Mouse (Mus musculus) monocyte, adult 2 months (primary cell): ENCODE measurements around the gene Ing4.
"Not testable (repeated sequence)": the region's sequence is repeated elsewhere in the genome, so short reads cannot be mapped to it uniquely, and the experiment has no call there.

ENCODE experiments used
- DNase-seq, 2 experiments: peaks; one replicate each; pipeline ENCODE4 v3.0.0; 2022; ENCODE audit warnings: low spot score in 2 of 2, low read depth in 1 of 2

Gene Ing4

DNA sequence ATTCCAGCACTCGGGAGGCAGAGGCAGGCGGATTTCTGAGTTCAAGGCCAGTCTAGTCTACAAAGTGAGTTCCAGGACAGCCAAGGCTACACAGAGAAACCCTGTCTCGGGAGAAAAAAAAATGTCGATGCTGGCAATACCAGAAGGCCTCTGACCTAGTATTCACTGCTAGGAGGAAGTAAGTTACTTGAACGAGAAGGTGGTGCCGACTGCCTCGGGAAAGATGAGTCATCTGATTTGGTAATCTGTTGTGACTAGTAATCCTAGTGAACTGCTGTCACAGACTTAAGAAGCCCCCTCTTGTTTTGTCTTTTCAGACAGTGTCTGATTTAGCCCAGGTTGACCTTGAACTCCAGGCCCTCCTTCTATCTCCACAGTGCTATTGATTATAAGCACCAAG is 1.5 kb downstream of the Ing4 start:
- peak; percentile 20 to 34 for DNase-seq

DNA sequence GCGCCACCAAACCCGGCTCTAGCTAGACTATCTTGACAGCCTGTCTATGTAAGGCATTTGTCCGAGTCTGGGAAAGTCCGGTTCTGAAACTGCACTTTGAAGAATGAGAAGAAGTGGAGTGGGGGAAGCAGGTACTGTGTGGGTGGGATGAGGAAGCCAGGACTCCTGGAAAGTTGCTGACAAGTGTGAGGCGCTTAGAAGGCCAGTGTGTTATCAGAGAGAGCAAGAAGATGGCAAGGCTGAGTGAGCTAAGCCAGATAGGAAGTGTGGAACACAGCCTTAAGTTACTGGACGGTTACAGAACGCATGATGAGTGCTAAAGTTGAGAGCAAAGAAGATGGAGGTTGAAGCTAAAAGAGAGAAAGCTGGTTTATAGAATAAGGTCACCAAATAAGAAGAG is 2.5 kb downstream of the Ing4 start:
- no peak for DNase-seq

- DNase-seq = peak in 1 of 2 experiments; percentile 66
Observed at GRCm38 (mm10) chr6:125046691-125047090, 7.1 kb downstream of the Ing4 start.

DNA sequence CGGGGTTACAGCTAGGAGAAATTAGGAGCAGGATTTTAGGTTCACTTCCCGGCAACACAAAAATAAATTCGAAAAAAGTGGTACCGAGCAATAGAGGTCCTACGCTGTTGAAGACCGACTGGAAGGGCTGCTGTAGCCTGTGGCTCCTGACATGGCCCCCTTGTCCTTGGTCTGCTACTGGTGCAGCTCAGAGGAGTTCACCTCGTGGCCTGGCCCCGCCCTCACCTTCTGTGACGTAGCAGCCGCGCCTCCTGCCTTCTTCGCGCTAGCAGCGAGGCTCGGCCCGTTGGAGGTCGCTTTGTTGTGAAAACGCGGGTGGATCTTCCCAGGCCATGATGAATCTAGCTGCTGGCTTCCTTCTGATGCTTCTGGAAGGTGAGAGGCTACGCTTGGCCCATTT is 10.1 kb downstream of the Ing4 start, which contains the start of gene Acrbp:
TSS of gene Acrbp (plus strand) at position 12 of the 400 bp plus-strand sequence.
- no peak for DNase-seq

GRCm38 (mm10) chr6:125051237-125051636 is 11.7 kb downstream of the Ing4 start:
- DNase-seq = no peak

DNA sequence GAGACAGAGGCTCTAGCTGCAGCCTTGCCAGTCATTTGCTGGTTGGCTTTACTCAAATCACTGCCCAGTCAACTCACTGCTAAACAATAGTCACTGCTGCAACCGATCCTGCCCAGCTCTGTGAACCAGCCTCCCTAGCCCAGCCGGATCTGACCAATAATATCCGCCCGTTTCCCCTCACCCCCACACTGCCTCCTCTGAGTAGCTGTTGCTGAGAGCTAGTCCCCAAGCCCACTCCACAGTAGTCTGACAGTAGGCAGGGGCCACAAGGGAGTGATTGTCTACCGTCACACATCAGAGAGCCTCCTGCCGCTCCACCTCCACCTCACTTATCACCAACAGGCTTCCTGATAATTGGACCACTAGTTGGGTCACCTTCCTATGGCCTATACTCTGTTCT is 21.9 kb downstream of the Ing4 start:
- DNase-seq = no peak

DNA sequence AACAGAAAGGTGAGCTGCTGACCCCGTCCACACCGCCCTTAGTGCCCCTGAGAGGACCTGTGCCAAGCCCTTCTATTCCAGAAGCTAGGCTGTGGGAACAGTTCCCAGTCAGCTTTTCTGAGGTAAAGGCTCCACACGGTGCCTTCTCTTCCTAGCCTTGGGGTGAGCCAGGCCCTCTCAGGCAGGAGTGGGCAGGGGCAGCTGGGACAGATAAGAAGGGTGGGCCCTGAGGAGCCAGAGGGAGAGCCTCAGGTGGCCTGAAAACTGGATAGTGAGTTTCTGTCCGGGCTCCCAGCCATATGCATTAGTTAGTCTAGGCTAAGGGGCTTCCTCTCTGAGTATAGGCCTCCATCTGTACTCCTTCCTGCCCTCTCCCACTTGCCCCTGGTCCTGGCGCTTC is 23.0 kb downstream of the Ing4 start:
- no peak for DNase-seq

DNA sequence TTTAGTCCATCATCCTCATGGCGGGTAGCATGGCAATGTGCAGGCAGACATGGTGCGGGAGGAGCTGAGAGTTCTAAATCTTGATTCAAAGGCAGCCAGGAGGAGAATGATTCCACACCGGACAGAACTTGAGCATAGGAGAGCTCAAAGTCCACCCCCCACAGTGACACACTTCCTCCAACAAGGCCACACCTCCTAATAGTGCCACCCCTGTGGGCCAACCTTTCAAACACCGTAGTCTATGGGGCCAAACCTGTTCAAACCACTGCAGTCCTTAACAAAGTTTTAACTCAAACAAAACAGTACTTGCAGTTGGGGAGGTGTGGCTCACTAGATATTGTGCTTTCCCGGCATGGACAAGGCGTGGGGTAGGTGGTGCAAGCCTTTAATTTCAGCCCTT is 24.3 kb downstream of the Ing4 start:
- DNase-seq = no peak

DNA sequence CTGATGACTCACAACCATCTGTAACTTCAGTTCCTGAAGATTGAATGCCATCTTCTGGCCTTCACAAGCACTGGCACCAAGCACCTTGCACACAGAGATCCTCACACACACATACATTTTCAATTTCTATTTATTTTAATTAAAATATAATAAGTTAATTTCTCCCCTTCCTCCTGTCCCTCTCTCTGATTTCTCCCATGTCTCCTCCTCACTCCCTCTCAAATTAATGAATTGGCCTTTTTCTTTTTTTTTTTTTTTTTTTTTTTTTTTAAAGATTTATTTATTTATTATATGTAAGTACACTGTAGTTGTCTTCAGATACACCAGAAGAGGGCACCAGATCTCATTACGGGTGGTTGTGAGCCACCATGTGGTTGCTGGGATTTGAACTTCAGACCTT is 25.7 kb downstream of the Ing4 start:
- not testable (repeated sequence) for DNase-seq

DNA sequence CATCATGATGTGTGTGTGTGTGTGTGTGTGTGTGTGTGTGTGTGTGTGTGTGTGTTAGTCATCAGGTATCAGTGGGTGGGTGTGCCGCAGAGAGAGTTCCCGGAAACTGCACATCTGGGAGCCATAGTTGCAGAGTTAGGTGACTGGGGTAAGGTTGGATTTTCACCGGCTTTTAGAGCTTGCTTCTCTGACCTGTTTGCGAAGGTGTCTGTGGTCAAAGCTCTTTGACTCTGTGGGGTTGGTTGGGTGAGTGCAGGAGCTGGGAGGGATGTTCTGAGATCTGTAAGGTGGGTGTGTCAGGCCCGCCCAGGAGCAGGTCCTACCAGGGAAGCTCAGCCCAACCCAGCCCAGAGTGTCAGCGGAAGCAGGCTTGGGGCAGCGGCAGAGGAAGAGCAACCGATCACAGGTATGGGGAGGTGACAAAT is 28.0 kb downstream of the Ing4 start, which contains the start of gene Lpar5:
TSS of gene Lpar5 (plus strand) at position 350 of the 425 bp plus-strand sequence.
- DNase-seq = no peak

DNA sequence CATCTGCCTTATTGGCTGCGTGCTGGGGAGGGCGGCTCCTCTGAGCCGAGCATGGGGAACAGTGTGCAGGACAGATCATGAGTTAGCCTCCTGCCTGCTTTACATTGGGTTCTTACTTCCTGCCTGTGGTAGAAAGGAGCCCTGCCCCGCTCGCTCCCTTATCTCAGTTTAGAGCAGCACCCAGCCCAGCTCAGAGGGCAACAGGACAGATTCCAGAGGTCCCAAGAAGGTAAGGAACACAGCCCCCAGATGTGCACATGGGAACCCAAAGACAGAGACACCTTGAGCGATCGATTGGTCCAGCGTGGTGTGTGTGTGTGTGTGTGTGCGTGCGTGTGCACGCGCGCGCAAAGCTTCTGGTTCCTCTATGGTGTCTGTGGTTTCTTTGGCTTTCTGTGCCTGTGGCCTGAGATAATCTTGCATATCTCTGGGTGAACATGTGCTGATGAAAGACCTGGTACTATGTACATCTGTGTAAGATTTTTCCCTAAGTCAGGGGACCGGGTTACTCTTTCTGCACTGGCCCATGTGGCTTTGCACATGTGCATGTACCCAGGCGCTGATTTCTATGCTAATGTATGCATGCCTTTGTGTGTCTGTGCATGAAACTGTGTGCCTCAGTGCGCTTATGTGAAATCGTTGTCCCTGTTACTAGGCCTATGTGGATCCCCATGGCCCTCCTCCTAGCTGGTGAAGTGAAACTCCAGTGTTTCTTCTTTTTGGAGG is 31.8 kb downstream of the Ing4 start:
- DNase-seq = peak in 1 of 2 experiments; percentile 46

- no peak for DNase-seq
Observed at GRCm38 (mm10) chr6:125071896-125072279, 32.3 kb downstream of the Ing4 start.

GRCm38 (mm10) chr6:125073825-125074224 is 34.3 kb downstream of the Ing4 start:
- no peak for DNase-seq

- DNase-seq = no peak
Observed at GRCm38 (mm10) chr6:125081394-125081793, 41.8 kb downstream of the Ing4 start.

- DNase-seq = no peak
Observed at GRCm38 (mm10) chr6:125081797-125082560, 42.4 kb downstream of the Ing4 start.

DNA sequence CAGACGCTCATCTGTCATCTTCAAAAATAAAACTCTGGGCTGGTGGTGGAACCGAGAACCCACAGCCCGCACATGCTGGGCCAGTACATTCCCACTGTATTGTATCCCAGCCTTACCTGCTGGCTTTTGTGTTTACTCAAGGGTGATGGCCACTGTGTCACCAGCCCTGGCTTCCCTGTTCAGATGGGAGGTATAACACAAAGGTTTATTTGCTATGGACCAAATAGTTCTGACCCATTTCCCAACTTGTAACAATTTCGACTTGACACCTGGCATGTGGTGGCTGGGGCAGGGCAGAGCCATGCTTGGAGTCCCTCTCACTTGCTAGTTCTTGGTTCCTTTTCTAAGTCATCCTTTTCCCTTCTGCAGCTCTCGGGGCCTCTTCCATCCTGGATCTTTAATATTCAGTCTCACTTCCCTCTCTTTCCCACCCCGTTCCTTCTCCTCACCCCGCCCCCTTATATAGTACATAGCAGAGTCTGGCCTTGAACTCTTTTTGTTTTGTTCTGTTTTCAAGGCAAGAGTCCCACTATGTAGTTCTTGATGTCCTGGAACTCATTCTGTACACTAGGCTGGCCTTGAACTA is 43.3 kb downstream of the Ing4 start:
- no peak for DNase-seq

DNA sequence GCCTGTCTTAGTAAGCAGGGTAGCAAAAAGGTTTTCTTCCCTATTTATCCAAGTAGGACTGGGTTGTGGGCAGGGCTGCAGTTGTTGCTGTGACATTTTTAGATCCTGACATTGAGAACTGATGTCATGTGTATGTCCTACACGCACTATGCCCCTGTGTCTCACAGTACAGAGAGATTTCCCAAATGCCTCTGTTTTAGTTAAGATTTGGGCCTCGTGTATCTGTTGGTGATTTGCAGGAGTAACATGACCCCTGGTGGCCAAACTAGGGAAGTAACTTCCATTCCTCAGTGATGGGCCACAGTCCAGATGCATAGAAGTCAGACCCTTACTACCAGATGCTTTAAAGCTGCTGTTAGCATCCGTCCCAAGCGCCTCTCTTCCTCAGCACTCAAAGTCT is 44.9 kb downstream of the Ing4 start:
- peak in 1 of 2 experiments; percentile 39 for DNase-seq

GRCm38 (mm10) chr6:125087937-125088336 is 48.4 kb downstream of the Ing4 start:
- no peak for DNase-seq

- DNase-seq = no peak
Observed at GRCm38 (mm10) chr6:125088561-125089321, 49.2 kb downstream of the Ing4 start.

DNA sequence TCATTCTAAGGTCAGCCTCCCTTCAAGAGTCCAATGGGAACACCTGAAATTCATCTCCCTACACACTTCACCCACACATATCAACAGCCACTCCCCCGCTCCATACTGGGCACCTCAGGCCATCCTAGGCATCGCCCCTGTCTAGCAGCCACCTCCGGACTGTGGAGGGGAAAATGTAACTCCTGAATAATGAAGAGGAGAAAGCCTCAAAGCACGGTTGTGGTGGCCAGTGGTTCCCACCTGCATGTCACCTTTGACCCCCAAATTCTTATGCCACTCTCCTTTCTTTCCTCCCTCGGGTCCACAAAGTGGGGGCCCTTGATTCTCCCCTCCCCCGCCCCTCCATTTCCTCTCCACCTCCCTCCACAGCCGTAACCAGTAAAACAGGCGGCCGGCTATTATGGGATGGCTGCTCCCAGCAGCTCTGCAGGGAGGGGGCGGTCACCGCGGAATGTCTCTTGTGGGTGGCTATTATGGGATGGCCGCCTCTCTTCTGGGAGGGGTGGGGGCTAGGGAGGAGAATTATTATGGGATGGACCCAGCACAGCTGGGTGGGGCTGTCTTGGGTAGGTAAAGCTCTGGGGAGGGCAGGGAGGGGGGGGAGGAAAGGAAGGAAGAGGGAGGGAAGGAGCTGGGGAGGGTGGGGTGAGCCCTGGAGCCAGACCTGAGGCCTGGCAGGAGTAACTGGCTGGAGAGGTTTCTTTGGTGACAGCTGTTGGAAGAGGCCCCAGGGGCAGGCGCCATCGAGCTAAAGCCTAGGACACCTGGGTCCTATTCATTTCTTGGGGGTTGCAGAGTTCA is 50.2 kb downstream of the Ing4 start:
- no peak for DNase-seq
